Mouse (Mus musculus): ENCODE measurements at regions not wholly inside any gene's neighbourhood (a gene's known extent, or its start where the extent isn't known, plus 50 kb on each side); places are given as distances from the start of the nearest gene placed in this dataset.

- no peak for DNase-seq (ENCODE audit: extremely low spot score, low read depth, low spot score)
These were observed 334.9 kb upstream of the Rsrc1 start for GRCm38 (mm10) chr3:66646251-66646650.

DNA sequence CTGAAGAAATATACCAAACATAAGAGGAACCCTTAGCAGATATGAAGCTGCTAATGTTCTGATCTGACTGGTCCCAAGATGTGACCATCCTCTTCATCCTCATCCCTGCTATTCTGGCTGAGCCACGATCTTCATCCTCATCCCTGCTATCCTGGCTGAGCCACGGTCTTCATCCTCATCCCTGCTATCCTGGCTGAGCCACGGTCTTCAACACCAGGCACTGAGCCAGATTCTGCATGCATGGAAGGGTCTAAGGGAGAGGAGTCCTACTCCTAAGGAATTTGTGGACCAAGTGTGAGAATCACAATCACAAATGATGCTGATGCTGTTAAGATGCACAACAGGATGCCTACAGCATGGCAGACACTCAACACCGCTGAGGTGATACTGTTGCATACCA, 331.9 kb upstream of the Rsrc1 start:
- no peak for DNase-seq (ENCODE audit: extremely low spot score, low read depth, low spot score)

DNA sequence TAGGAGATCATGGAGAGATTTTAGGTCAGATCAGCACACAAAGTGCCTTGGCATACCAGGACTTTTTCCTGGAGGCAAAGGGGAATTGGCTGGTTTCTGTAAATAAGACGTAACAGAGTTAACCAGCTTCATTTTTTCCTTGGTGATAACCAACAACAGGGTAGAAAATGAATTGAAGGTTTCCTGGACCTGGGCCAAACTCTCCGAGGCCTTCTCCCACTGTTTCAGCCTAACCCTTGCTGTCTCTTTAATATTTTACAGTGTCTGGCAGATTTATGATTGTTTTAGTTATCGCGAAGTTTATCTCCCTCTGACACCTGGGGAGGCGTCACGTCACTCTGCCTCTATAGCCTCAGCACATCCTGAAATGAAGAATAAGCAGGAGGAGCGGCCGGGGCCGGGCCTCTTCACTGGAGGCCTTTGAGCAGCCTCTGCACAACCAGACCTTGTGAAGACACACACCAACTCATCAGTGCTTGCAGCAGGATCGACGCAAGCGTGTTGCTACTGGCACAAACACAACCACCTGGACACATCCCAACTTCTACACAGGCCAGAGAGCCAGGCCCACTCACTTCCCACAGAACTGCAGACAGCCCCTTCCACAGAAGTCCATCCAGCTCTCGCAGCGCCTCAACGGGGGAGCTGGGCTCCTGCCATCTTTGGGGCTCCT, 331.0 kb upstream of the Rsrc1 start:
- DNase-seq (ENCODE audit: extremely low spot score, low read depth, low spot score) = no peak

GRCm38 (mm10) chr3:66650749-66651472, 330.3 kb upstream of the Rsrc1 start:
- no peak for DNase-seq (ENCODE audit: extremely low spot score, low read depth, low spot score)

DNA sequence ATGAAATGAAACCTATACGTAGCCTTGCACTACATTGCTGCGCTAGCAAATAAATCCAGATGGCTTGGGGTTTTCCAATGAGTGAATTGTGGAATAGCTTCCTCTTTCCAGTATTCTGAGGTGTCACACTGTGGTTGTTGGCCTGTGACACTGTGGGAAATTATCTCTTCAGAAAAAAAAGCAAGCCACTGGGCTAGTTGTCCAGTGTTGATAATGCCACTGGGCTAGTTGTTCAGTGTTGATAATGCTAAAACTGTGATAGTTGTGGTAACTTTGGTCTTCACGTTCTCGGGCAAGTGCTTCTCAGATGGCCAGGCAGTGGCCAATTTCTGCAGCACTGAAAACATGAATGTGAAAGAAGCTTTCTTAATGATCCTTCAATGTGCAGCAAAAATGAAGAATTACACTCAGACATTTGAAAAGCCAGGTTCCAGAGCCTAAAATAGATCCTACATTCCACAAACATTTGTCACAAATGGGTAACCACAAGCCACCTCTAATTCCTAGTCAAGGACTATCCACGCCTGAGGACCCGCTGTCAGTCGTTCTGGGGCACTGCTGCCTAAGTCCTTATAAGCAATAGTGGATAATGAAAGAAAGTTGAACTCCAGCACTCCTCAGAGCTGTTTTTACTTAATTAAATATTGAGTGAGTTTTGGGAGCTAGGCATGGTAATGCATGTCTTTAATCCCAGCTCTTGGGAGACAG, 328.9 kb upstream of the Rsrc1 start:
- DNase-seq (ENCODE audit: extremely low spot score, low read depth, low spot score) = no peak

DNA sequence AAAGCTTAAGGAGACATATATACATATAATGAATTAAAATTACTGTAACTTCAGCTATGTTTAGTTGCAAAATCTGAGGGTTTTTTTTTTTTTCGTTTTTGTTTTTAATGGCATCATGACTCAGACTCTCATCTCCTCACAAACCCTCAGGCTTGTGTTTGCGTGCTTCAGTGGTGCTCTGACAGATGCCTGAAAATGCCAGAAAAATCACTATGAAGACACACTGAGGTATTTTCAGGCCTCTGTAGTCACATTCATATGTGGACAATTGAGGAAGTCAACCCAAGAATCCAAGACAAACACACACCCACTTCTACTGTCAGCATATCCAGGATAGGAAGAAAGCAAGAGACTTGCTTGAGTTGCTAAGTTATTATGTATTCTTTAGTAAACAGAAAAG, 327.2 kb upstream of the Rsrc1 start:
- no peak for DNase-seq (ENCODE audit: extremely low spot score, low read depth, low spot score)

- no peak for DNase-seq (ENCODE audit: extremely low spot score, low read depth, low spot score)
These were observed 326.3 kb upstream of the Rsrc1 start for GRCm38 (mm10) chr3:66654860-66655259.

DNA sequence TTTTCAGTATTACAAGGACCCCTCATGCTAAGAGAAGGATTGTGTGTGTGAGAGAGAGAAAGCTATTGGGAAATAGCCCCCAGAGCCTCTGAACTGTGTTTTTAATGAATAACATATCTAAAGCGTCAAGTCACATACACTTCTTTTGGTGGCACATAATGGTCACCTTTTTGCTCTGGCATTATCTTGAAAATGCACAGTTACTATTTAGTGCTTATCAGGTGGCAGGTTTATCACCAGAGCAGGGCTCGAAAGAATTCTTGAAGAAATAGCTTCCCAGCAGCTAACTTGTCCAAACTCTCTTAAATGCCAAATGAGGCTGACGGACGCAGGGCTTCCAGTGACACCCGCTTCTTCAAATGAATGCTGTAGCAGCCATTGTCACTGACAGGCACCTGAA, 324.7 kb upstream of the Rsrc1 start:
- no peak for DNase-seq (ENCODE audit: extremely low spot score, low read depth, low spot score)

- DNase-seq (ENCODE audit: extremely low spot score, low read depth, low spot score) = no peak
These were observed 320.6 kb upstream of the Rsrc1 start for GRCm38 (mm10) chr3:66660555-66660954.

- DNase-seq (ENCODE audit: extremely low spot score, low read depth, low spot score) = no peak
These were observed 319.2 kb upstream of the Rsrc1 start for GRCm38 (mm10) chr3:66661826-66662618.

DNA sequence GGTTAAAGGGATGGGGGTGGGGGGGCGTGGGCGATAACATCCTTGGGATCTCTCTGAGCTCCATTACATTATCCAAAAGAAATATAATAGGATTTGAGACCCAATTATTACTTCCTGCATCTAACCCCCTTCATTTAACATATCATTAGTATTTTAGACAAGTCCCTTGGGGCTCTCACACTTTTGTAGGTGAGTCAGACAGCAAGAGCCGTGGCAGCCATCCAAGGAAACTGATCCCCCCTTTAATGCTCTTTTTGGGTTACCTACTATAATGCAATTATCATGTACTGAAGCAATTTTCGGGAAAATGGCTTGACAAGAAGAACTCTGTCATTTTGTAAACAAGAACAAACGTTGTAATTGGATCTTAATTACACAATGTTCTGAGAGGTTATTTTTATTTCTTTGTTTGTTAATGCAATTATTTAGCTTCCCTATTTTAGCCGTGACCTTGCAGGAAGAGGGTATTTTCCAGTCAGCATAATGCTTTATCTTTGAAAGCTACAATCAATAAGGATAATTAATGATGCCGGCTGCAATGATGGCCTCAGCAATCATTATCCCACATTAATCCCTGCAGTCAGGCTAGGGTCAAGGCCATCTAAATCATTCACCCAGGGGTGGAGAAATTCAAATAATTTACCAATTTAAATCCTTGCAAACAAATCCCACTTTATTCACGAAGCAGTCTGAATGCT, 297.5 kb upstream of the Rsrc1 start:
- no peak for DNase-seq (ENCODE audit: extremely low spot score, low read depth, low spot score)

GRCm38 (mm10) chr3:66684287-66684903, 296.8 kb upstream of the Rsrc1 start:
- no peak for DNase-seq (ENCODE audit: extremely low spot score, low read depth, low spot score)

GRCm38 (mm10) chr3:66685136-66685535, 296.1 kb upstream of the Rsrc1 start:
- no peak for DNase-seq (ENCODE audit: extremely low spot score, low read depth, low spot score)

DNA sequence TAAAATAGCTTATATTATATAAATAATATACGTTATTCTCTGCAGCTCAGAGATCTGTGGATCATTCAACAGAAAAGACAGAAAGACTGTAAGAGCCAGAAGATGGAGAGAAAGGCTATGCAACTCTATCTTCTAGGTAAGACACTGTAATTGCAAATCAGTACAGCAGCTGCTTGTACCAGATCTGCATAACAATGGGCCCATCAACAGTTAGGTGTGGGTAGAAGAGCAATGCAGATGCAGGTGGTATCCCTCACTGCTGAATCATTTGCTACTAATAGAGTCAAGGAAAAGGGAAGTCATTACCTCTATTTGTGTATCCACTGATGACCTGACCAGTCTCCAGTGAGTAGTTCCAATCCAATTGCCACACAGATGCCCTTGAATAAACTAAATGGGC, 294.1 kb upstream of the Rsrc1 start:
- no peak for DNase-seq (ENCODE audit: extremely low spot score, low read depth, low spot score)

- no peak for DNase-seq (ENCODE audit: extremely low spot score, low read depth, low spot score)
These were observed 290.2 kb upstream of the Rsrc1 start for GRCm38 (mm10) chr3:66690906-66691522.

- DNase-seq (ENCODE audit: extremely low spot score, low read depth, low spot score) = no peak
These were observed 286.1 kb upstream of the Rsrc1 start for GRCm38 (mm10) chr3:66695125-66695524.

- DNase-seq (ENCODE audit: extremely low spot score, low read depth, low spot score) = no peak
These were observed 285.4 kb upstream of the Rsrc1 start for GRCm38 (mm10) chr3:66695661-66696253.

DNA sequence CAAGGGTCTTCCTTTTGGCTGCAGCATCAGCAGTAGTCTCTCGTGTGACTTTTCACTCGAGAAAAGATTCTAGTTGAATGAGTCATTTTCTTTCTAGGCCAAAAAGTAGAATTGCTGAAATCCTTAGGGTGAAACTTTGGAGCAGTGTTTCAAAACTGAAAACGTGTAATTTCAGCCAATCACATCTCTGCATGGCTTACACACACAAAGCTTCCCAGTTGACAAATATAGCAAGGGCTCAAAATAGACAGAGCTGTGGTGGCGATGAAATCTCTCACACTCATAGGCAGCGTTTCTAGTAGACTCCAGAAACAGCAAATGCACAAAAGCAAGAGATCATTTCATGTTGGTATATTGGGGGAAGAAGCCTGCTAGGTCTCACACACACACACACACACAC, 283.1 kb upstream of the Rsrc1 start:
- DNase-seq (ENCODE audit: extremely low spot score, low read depth, low spot score) = no peak

DNA sequence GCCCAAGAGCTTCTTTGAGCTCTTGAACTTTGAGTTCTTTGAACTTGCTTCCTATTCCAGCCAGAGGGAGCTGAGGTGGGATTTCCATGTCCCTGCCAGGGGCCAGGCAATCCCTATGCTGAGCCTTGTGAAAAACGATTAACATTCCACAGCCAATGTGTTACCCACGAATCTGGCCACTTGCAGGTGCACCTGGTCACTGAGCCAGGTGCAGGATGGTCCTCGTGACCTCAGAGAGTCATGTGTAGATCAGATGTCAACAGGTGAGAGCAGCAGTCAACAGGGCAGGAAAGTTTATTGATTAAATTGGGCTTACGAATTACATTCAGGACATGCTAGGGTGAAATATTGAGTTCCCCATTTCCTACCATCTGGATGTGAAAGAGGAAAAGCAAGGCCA, 275.4 kb upstream of the Rsrc1 start:
- DNase-seq (ENCODE audit: extremely low spot score, low read depth, low spot score) = no peak

All from hindlimb bud, embryonic 11.5 days (tissue).